Comparison of ENCODE assay signal across 7 mouse cellular contexts in the genomic region with DNA sequence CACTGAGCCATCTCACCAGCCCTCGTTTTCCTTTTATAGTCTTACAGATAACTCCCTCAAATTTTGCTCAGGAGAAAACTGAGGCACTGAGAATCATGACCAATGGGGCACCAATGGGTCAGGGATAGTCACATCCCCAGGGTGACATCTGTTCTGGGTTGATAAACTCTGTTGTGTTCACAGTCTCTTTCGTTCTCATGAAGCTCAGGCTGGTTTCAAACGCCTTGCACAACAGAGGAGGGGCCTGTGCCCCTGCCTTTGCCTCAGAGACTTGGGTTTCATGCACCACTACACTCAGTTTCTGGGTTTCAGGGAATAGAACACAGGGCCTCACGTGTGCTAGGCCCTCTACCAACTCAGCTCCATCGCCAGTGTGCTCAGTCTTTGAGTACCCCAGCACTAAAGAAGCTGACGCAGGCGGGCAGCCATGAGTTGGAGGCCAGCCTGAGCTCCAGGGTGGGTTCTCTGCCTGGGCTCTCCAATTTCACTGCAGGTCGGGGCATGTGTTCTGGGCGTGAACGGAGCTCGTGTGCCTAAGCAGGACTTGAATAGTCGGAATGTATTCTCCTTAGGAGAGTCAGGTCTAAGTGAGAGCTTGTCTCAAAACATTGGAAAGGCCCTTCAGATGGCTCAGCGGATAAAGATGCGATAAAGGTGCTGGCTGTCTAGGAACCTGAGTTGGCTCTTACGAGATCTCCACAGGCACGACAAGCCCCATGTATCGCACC. TPM values are rescaled to one million over a fixed set of nuclear protein-coding genes. Genes with fewer than 3 reads are reported as not detected.
DNase-seq lines count a peak whose midpoint lies in the region; ATAC-seq and TF ChIP-seq lines count a peak whose summit lies in the region.

No protein-coding gene starts in this region.

- H3K9ac ChIP-seq in embryonic facial prominence, embryonic 13.5 days, result peak overlapping the region; percentile 86
- H3K9ac ChIP-seq in hindbrain, postnatal 0 days (replicated peaks; ENCODE audit: low read length), result peak overlapping the region; percentile 92
- peak overlapping the region; percentile 58 for H3K9ac ChIP-seq in midbrain, postnatal 0 days (replicated peaks; ENCODE audit: low read length, poor library complexity, severe bottlenecking)

- H3K4me1 ChIP-seq in spleen, adult 2 months (ENCODE audit: control insufficient read depth, insufficient read depth, insufficient read length), result peaks cover 24% of the 10 kb centered on the region; the same call in 1 of the 2 replicates
- peaks cover 22% of the 10 kb centered on the region for H3K4me1 ChIP-seq in embryonic facial prominence, embryonic 13.5 days
- H3K4me1 ChIP-seq in hindbrain, postnatal 0 days (ENCODE audit: insufficient read depth, low read length), result peaks cover 16% of the 10 kb centered on the region
- H3K4me1 ChIP-seq in midbrain, postnatal 0 days (ENCODE audit: insufficient read depth, low read length), result peaks cover 5% of the 10 kb centered on the region; the same call in 1 of the 2 replicates

- H3K36me3 ChIP-seq in spleen, adult 2 months (ENCODE audit: control insufficient read depth, insufficient read depth, low read length), result peaks cover 15% of the 10 kb centered on the region
- peaks cover 25% of the 10 kb centered on the region for H3K36me3 ChIP-seq in embryonic facial prominence, embryonic 13.5 days
- H3K36me3 ChIP-seq in hindbrain, postnatal 0 days (ENCODE audit: insufficient read depth, low read length), result peaks cover 14% of the 10 kb centered on the region
- peaks cover 12% of the 10 kb centered on the region for H3K36me3 ChIP-seq in midbrain, postnatal 0 days (ENCODE audit: insufficient read depth, low read length)

- H3K27ac ChIP-seq in spleen, adult 2 months (ENCODE audit: insufficient read depth, low read length), result peak overlapping the region; percentile 74
- peak overlapping the region; percentile 81 for H3K27ac ChIP-seq in embryonic facial prominence, embryonic 13.5 days
- H3K27ac ChIP-seq in hindbrain, postnatal 0 days, result peak overlapping the region; percentile 82
- H3K27ac ChIP-seq in midbrain, postnatal 0 days (ENCODE audit: low read depth, low read length), result peak overlapping the region; percentile 62

- peak; percentile 40; the same call in 1 of the 2 replicates for ATAC-seq in embryonic facial prominence, embryonic 13.5 days (ENCODE audit: insufficient number of reproducible peaks, insufficient read depth, low FRiP score, low TSS enrichment, low read depth)
- peak; percentile 16 for ATAC-seq in hindbrain, postnatal 0 days
- peak; percentile 22; the same call in 1 of the 2 replicates for ATAC-seq in midbrain, postnatal 0 days (ENCODE audit: low FRiP score)

- peak overlapping the region; percentile 44 for H3K4me3 ChIP-seq in spleen, adult 2 months (ENCODE audit: extremely low read depth, insufficient read depth, insufficient read length)
- peak overlapping the region; percentile 86 for H3K4me3 ChIP-seq in embryonic facial prominence, embryonic 13.5 days
- H3K4me3 ChIP-seq in hindbrain, postnatal 0 days (ENCODE audit: low read length), result peak overlapping the region; percentile 98
- peak overlapping the region; percentile 55 for H3K4me3 ChIP-seq in midbrain, postnatal 0 days (ENCODE audit: low read depth, low read length)

- 32% methylated on average over 17 of the region's 17 CpGs for WGBS in spleen, adult 2 months
- 13% methylated on average over 17 of the region's 17 CpGs for WGBS in embryonic facial prominence, embryonic 13.5 days
- 19% methylated on average over 17 of the region's 17 CpGs for WGBS in hindbrain, postnatal 0 days
- 15% methylated on average over 17 of the region's 17 CpGs for WGBS in midbrain, postnatal 0 days

- TF ChIP-seq CTCF in spleen, adult 2 months (IDR thresholded peaks at IDR 0.05; ENCODE audit: extremely low read depth, insufficient read depth, insufficient read length, insufficient replicate concordance), result no peak
- no peak for TF ChIP-seq CTCF in hindbrain, postnatal 0 days (IDR thresholded peaks at IDR 0.05; ENCODE audit: low read depth)
- no peak for TF ChIP-seq CTCF in midbrain, postnatal 0 days (IDR thresholded peaks at IDR 0.05)

- DNase-seq in spleen, adult 2 months (ENCODE audit: low read depth in 1 of 2, low spot score in 2 of 2), result no peak
- no peak for DNase-seq in spleen, adult 12 weeks (ENCODE audit: low spot score)
- DNase-seq in hindbrain, postnatal 0 days (ENCODE audit: low spot score), result no peak
- DNase-seq in midbrain, postnatal 0 days (ENCODE audit: low spot score), result no peak
- no peak for DNase-seq in layer of hippocampus, adult 8-10 months (ENCODE audit: low spot score in 2 of 2)
- no peak for DNase-seq in left cerebral cortex, adult 9 months (ENCODE audit: low spot score in 2 of 2)

- H3K9me3 ChIP-seq in embryonic facial prominence, embryonic 13.5 days, result no peaks in the 10 kb centered on the region
- no peaks in the 10 kb centered on the region for H3K9me3 ChIP-seq in hindbrain, postnatal 0 days (ENCODE audit: low read length)
- H3K9me3 ChIP-seq in midbrain, postnatal 0 days (ENCODE audit: low read length), result no peaks in the 10 kb centered on the region

- no peaks in the 10 kb centered on the region for H3K27me3 ChIP-seq in spleen, adult 2 months (ENCODE audit: control insufficient read depth, insufficient read depth, low read length)
- H3K27me3 ChIP-seq in embryonic facial prominence, embryonic 13.5 days, result no peaks in the 10 kb centered on the region
- H3K27me3 ChIP-seq in hindbrain, postnatal 0 days (ENCODE audit: insufficient read depth, low read length), result no peaks in the 10 kb centered on the region
- no peaks in the 10 kb centered on the region for H3K27me3 ChIP-seq in midbrain, postnatal 0 days (ENCODE audit: insufficient read depth, low read length)

- no peak for TF ChIP-seq POLR2A in spleen, adult 2 months (IDR thresholded peaks at IDR 0.05; ENCODE audit: low read depth, low read length)

- H3K4me2 ChIP-seq in embryonic facial prominence, embryonic 13.5 days, result peak overlapping the region; percentile 82
- H3K4me2 ChIP-seq in hindbrain, postnatal 0 days (ENCODE audit: low read depth, low read length), result peak overlapping the region; percentile 92
- peak overlapping the region; percentile 78 for H3K4me2 ChIP-seq in midbrain, postnatal 0 days (ENCODE audit: low read depth, low read length, poor library complexity, severe bottlenecking)

RNA-seq across cellular contexts. Expression of gene Atg4d, which starts 0.7 kb away (rescaled TPM):
- polyA plus RNA-seq in spleen, adult 2 months (2012; rRNA removed), result 44.8 and 48.4 TPM in 2 replicates
- polyA plus RNA-seq in embryonic facial prominence, embryonic 13.5 days (2015; fragmentation: Nextera tagmentation; extraction: Ambion mirVana), result 33.3 and 35.4 TPM in 2 replicates
- 24.8 and 38.6 TPM in 2 replicates for total RNA-seq in hindbrain, postnatal 0 days (2014; rRNA removed)
- polyA plus RNA-seq in hindbrain, postnatal 0 days (2015; fragmentation: Nextera tagmentation; extraction: Ambion mirVana), result 32.1 and 35.5 TPM in 2 replicates
- total RNA-seq in midbrain, postnatal 0 days (2014; rRNA removed), result 20.3 and 26.6 TPM in 2 replicates
- 26.3 and 32.6 TPM in 2 replicates for polyA plus RNA-seq in midbrain, postnatal 0 days (2015; fragmentation: Nextera tagmentation; extraction: Ambion mirVana)
- total RNA-seq in layer of hippocampus, adult 8-10 months (2022), result 10 to 100 TPM; 37.3 to 45.0 (median 38.1) TPM

RNA-seq across cellular contexts. Expression of gene S1pr5, which starts 16.2 kb away (rescaled TPM):
- 12.2 and 21.3 TPM in 2 replicates for polyA plus RNA-seq in spleen, adult 2 months (2012; rRNA removed)
- 0.21 and 0.58 TPM in 2 replicates for polyA plus RNA-seq in embryonic facial prominence, embryonic 13.5 days (2015; fragmentation: Nextera tagmentation; extraction: Ambion mirVana)
- 4.9 and 8.2 TPM in 2 replicates for total RNA-seq in hindbrain, postnatal 0 days (2014; rRNA removed)
- polyA plus RNA-seq in hindbrain, postnatal 0 days (2015; fragmentation: Nextera tagmentation; extraction: Ambion mirVana), result 2.9 and 3.1 TPM in 2 replicates
- total RNA-seq in midbrain, postnatal 0 days (2014; rRNA removed), result 4.2 and 5.2 TPM in 2 replicates
- polyA plus RNA-seq in midbrain, postnatal 0 days (2015; fragmentation: Nextera tagmentation; extraction: Ambion mirVana), result 2.7 and 2.9 TPM in 2 replicates
- total RNA-seq in layer of hippocampus, adult 8-10 months (2022), result 10 to 100 TPM; 11.3 to 19.1 (median 14.6) TPM

RNA-seq across cellular contexts. Expression of gene Kri1, which starts 23.3 kb away (rescaled TPM):
- 40.8 and 43.1 TPM in 2 replicates for polyA plus RNA-seq in spleen, adult 2 months (2012; rRNA removed)
- 16.8 and 19.2 TPM in 2 replicates for polyA plus RNA-seq in embryonic facial prominence, embryonic 13.5 days (2015; fragmentation: Nextera tagmentation; extraction: Ambion mirVana)
- total RNA-seq in hindbrain, postnatal 0 days (2014; rRNA removed), result 14.8 and 15.3 TPM in 2 replicates
- polyA plus RNA-seq in hindbrain, postnatal 0 days (2015; fragmentation: Nextera tagmentation; extraction: Ambion mirVana), result 10.9 and 11.8 TPM in 2 replicates
- total RNA-seq in midbrain, postnatal 0 days (2014; rRNA removed), result 21.9 and 25.9 TPM in 2 replicates
- 11.7 and 13.0 TPM in 2 replicates for polyA plus RNA-seq in midbrain, postnatal 0 days (2015; fragmentation: Nextera tagmentation; extraction: Ambion mirVana)
- total RNA-seq in layer of hippocampus, adult 8-10 months (2022), result 10 to 100 TPM; 43.2 to 48.9 (median 44.5) TPM

RNA-seq across cellular contexts. Expression of gene Keap1, which starts 25.3 kb away (rescaled TPM):
- 55.4 and 78.4 TPM in 2 replicates for polyA plus RNA-seq in spleen, adult 2 months (2012; rRNA removed)
- polyA plus RNA-seq in embryonic facial prominence, embryonic 13.5 days (2015; fragmentation: Nextera tagmentation; extraction: Ambion mirVana), result 65.2 and 70.7 TPM in 2 replicates
- 74.9 and 98.9 TPM in 2 replicates for total RNA-seq in hindbrain, postnatal 0 days (2014; rRNA removed)
- polyA plus RNA-seq in hindbrain, postnatal 0 days (2015; fragmentation: Nextera tagmentation; extraction: Ambion mirVana), result 59.4 and 60.9 TPM in 2 replicates
- total RNA-seq in midbrain, postnatal 0 days (2014; rRNA removed), result 72.5 and 89.7 TPM in 2 replicates
- 60.6 and 67.7 TPM in 2 replicates for polyA plus RNA-seq in midbrain, postnatal 0 days (2015; fragmentation: Nextera tagmentation; extraction: Ambion mirVana)
- total RNA-seq in layer of hippocampus, adult 8-10 months (2022), result 10 to 100 TPM; 52.8 to 60.0 (median 56.6) TPM

RNA-seq across cellular contexts. Expression of gene Cdkn2d, which starts 26.8 kb away (rescaled TPM):
- 87.4 and 115 TPM in 2 replicates for polyA plus RNA-seq in spleen, adult 2 months (2012; rRNA removed)
- 52.1 and 56.2 TPM in 2 replicates for polyA plus RNA-seq in embryonic facial prominence, embryonic 13.5 days (2015; fragmentation: Nextera tagmentation; extraction: Ambion mirVana)
- total RNA-seq in hindbrain, postnatal 0 days (2014; rRNA removed), result 115 and 123 TPM in 2 replicates
- polyA plus RNA-seq in hindbrain, postnatal 0 days (2015; fragmentation: Nextera tagmentation; extraction: Ambion mirVana), result 134 and 142 TPM in 2 replicates
- total RNA-seq in midbrain, postnatal 0 days (2014; rRNA removed), result 93.4 and 126 TPM in 2 replicates
- 141 and 146 TPM in 2 replicates for polyA plus RNA-seq in midbrain, postnatal 0 days (2015; fragmentation: Nextera tagmentation; extraction: Ambion mirVana)
- total RNA-seq in layer of hippocampus, adult 8-10 months (2022), result 10 to 100 TPM; 48.8 to 61.6 (median 55.9) TPM

Comparison
In these comparisons a context has a peak if more than half of its experiments do, and no peak if none do; other contexts are left out.
1. H3K4me3 ChIP-seq: peak in every context shown above with its lines; median percentile 98 in hindbrain, postnatal 0 days; 86 in embryonic facial prominence, embryonic 13.5 days; 55 in midbrain, postnatal 0 days; 44 in spleen, adult 2 months.